Mouse (Mus musculus) limb, embryonic 12.5 days (tissue): Measurements from ENCODE around the gene Ebf3. TPM values are rescaled to one million over a fixed set of nuclear protein-coding genes. Genes with fewer than 3 reads are reported as not detected.

ENCODE experiments used
- ATAC-seq: fragments of 200-750 bp; cut with Nextera tagmentation; 2 replicates; pipeline ENCODE4 v1.8.0; 2017; ENCODE audit warnings: low read depth, moderate TSS enrichment; ENCODE audit not compliant: insufficient number of reproducible peaks, insufficient read depth, low FRiP score, low TSS enrichment
- H3K27ac ChIP-seq: fragments of 300-500 bp; sonication (generic); 2 replicates; pipeline ENCODE4 v1.5.1; 2016; ENCODE audit warnings: mild to moderate bottlenecking, moderate library complexity
- H3K27me3 ChIP-seq: fragments of 300-500 bp; sonication (generic); 2 replicates; pipeline ENCODE4 v1.6.1; 2016; ENCODE audit warnings: mild to moderate bottlenecking, moderate library complexity
- H3K36me3 ChIP-seq: fragments of 300-500 bp; sonication (generic); 2 replicates; pipeline ENCODE4 v1.6.1; 2016; ENCODE audit warnings: mild to moderate bottlenecking, moderate library complexity
- H3K4me1 ChIP-seq: fragments of 300-500 bp; sonication (generic); replicated peaks from 2 replicates; pipeline ENCODE4 v1.6.1; 2016
- H3K4me2 ChIP-seq: fragments of 300-500 bp; sonication (generic); 2 replicates; pipeline ENCODE4 v1.6.1; 2016; ENCODE audit warnings: mild to moderate bottlenecking, moderate library complexity
- H3K4me3 ChIP-seq: fragments of 300-500 bp; sonication (generic); replicated peaks from 2 replicates; pipeline ENCODE4 v1.5.1; 2016; ENCODE audit warnings: mild to moderate bottlenecking
- H3K9ac ChIP-seq: fragments of 300-500 bp; sonication (generic); replicated peaks from 2 replicates; pipeline ENCODE4 v1.6.1; 2016; ENCODE audit warnings: mild to moderate bottlenecking, moderate library complexity
- H3K9me3 ChIP-seq: fragments of 300-500 bp; sonication (generic); 2 replicates; pipeline ENCODE4 v1.6.1; 2016; ENCODE audit warnings: mild to moderate bottlenecking, moderate library complexity
- WGBS: fragments of 180-500 bp; shearing (Covaris S2); methylation state at CpG from one replicate; pipeline ENCODE4 v1.1.7; 2016; 5-methylcytosine and 5-hydroxymethylcytosine counted together
- polyA plus RNA-seq: library from polyadenylated mRNA; unstranded; fragments of >200 nt; fragmentation: Nextera tagmentation; extraction: Ambion mirVana; gene quantifications from 2 replicates; pipeline ENCODE4 v1.2.1, GENCODE M21; 2016

The Ebf3 gene
- polyA plus RNA-seq, 1 experiment from 2014 or later = 17.6 TPM

DNA sequence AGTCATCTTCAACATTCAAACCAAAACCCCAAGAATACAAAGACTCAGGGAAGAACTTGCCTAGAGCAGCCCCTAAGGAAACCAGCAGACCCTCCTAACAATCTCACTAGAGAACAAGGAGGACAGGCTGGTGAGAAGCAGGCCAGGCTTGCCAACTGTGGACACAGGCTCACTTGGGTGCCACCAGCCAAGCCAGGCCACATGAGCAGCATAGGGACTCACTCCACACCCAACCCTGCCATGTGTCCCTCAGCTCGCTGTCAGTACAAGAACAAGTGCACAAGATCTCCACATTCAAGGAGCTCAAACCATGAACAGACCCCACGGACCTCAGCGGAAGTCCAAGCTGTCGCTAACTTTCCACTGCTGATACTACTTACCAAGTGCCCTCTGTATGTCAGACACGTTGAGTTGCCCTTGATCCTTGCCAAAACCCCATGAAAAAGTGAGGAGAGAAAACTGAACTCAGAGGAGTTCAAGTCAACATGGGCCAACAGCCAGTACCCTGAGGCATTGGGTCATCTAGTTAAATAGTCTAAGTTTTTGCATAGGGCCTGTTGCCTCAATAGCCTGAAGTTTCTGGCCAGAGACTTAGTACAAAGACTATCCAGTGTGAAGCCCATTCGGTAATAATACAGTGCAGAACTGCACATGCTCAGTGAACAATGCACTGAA is 91.3 kb downstream of the Ebf3 start:
- Histone ChIP-seq H3K9me3 (no peaks in the 10 kb centered on the region), H3K36me3 (peaks cover 77% of the 10 kb centered on the region), H3K27me3 (0 out of 2 replicates have a peak, but pooled peaks cover 3% of the 10 kb centered on the region), H3K9ac (no peak overlapping the region), H3K4me3 (no peak overlapping the region), H3K27ac (no peak overlapping the region), H3K4me1 (peaks cover 57% of the 10 kb centered on the region), H3K4me2 (no peak overlapping the region)
- 91% methylated on average over 6 of the region's 6 CpGs for WGBS
- no peak for ATAC-seq

DNA sequence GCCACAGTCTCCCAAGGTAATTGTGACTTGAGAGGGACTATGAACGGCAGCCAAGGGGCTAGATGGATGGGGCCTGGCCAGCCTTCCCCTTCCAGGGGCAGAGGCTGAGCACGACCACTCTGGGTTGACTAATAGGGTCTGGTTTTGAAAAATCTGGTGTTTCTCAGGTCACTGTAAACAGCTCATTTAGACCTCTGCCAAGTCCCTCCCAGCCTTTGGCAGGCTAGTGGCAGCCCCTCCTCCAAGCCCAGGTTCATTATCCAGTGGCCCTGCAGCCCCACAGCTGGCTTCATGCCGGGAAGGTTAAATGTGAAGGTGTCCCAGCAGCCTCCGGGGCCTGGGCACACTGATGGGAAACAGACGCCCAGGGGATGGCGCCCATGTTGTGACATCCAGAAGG is 92.6 kb downstream of the Ebf3 start:
- 4% methylated on average over 6 of the region's 6 CpGs for WGBS
- Histone ChIP-seq H3K4me1 (peaks cover 48% of the 10 kb centered on the region), H3K27me3 (0 out of 2 replicates have a peak, but pooled peaks cover 3% of the 10 kb centered on the region), H3K4me2 (peak overlapping the region; percentile 23), H3K9ac (no peak overlapping the region), H3K27ac (peak overlapping the region; percentile 78), H3K9me3 (no peaks in the 10 kb centered on the region), H3K36me3 (peaks cover 73% of the 10 kb centered on the region), H3K4me3 (no peak overlapping the region)
- peak; percentile 89 for ATAC-seq

- Histone ChIP-seq H3K4me1 (peaks cover 40% of the 10 kb centered on the region), H3K9me3 (no peaks in the 10 kb centered on the region), H3K9ac (no peak overlapping the region), H3K27ac (no peak overlapping the region), H3K27me3 (peaks cover 8% of the 10 kb centered on the region; the same call in 1 of the 2 replicates), H3K4me2 (no peak overlapping the region), H3K36me3 (peaks cover 69% of the 10 kb centered on the region), H3K4me3 (no peak overlapping the region)
- WGBS = 82% methylated on average over 4 of the region's 4 CpGs
- ATAC-seq = no peak
Measured at GRCm38 (mm10) chr7:137220436-137220835, 93.8 kb downstream of the Ebf3 start.

- Histone ChIP-seq H3K27me3 (peaks cover 8% of the 10 kb centered on the region; the same call in 1 of the 2 replicates), H3K4me1 (peaks cover 32% of the 10 kb centered on the region), H3K27ac (no peak overlapping the region), H3K36me3 (peaks cover 65% of the 10 kb centered on the region), H3K4me3 (no peak overlapping the region), H3K4me2 (no peak overlapping the region), H3K9me3 (no peaks in the 10 kb centered on the region), H3K9ac (no peak overlapping the region)
- ATAC-seq = no peak
- 86% methylated on average over 12 of the region's 12 CpGs for WGBS
Measured at GRCm38 (mm10) chr7:137218706-137219105, 95.5 kb downstream of the Ebf3 start.

- Histone ChIP-seq H3K4me3 (no peak overlapping the region), H3K9ac (no peak overlapping the region), H3K27me3 (peaks cover 13% of the 10 kb centered on the region), H3K27ac (no peak overlapping the region), H3K4me1 (peaks cover 30% of the 10 kb centered on the region), H3K9me3 (no peaks in the 10 kb centered on the region), H3K36me3 (peaks cover 59% of the 10 kb centered on the region), H3K4me2 (no peak overlapping the region)
- ATAC-seq = no peak
- WGBS = 78% methylated on average over 1 of the region's 1 CpGs
Measured at GRCm38 (mm10) chr7:137213444-137213843, 100.8 kb downstream of the Ebf3 start.

DNA sequence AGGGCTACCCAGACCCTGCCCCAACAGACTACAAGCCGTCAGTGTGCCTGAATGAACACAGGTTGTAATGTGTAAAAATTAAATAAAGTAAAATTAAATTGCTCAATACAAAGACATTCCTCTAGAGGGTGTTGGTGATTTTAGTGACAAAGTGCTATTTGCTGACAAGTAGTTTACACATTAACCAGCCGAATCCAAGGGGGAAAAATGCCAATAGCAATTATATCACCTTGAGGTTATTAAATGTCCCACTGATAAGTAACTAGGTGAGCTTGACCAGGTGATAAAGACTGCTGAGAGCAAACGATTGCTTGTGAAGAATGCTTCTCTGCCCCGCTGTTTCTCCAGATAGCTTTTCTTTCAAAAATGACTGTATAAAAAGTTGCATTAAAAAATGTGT is 102.9 kb downstream of the Ebf3 start:
- peaks cover 20% of the 10 kb centered on the region for H3K27me3 ChIP-seq
- no peak overlapping the region for H3K4me3 ChIP-seq
- H3K9me3 ChIP-seq = no peaks in the 10 kb centered on the region
- no peak overlapping the region for H3K4me2 ChIP-seq
- H3K36me3 ChIP-seq = peaks cover 56% of the 10 kb centered on the region
- no peak for ATAC-seq
- H3K27ac ChIP-seq = no peak overlapping the region
- H3K9ac ChIP-seq = no peak overlapping the region
- WGBS = 30% methylated on average over 4 of the region's 4 CpGs
- peaks cover 50% of the 10 kb centered on the region for H3K4me1 ChIP-seq

GRCm38 (mm10) chr7:137209688-137210345 is 104.4 kb downstream of the Ebf3 start:
- H3K9ac ChIP-seq = no peak overlapping the region
- no peaks in the 10 kb centered on the region for H3K9me3 ChIP-seq
- peaks cover 52% of the 10 kb centered on the region for H3K4me1 ChIP-seq
- H3K27ac ChIP-seq = no peak overlapping the region
- no peak overlapping the region for H3K4me3 ChIP-seq
- H3K4me2 ChIP-seq = no peak overlapping the region
- ATAC-seq = no peak
- H3K36me3 ChIP-seq = peaks cover 61% of the 10 kb centered on the region
- 69% methylated on average over 15 of the region's 15 CpGs for WGBS
- peaks cover 20% of the 10 kb centered on the region for H3K27me3 ChIP-seq

GRCm38 (mm10) chr7:137208556-137208955 is 105.7 kb downstream of the Ebf3 start:
- no peak overlapping the region for H3K9ac ChIP-seq
- H3K4me2 ChIP-seq = no peak overlapping the region
- H3K4me1 ChIP-seq = peaks cover 52% of the 10 kb centered on the region
- 9% methylated on average over 5 of the region's 5 CpGs for WGBS
- H3K9me3 ChIP-seq = no peaks in the 10 kb centered on the region
- no peak overlapping the region for H3K27ac ChIP-seq
- H3K4me3 ChIP-seq = no peak overlapping the region
- peaks cover 59% of the 10 kb centered on the region for H3K36me3 ChIP-seq
- no peak for ATAC-seq
- H3K27me3 ChIP-seq = peaks cover 23% of the 10 kb centered on the region

- peaks cover 55% of the 10 kb centered on the region; the same call in 1 of the 2 replicates for H3K36me3 ChIP-seq
- H3K9me3 ChIP-seq = no peaks in the 10 kb centered on the region
- 33% methylated on average over 21 of the region's 21 CpGs for WGBS
- peaks cover 25% of the 10 kb centered on the region for H3K27me3 ChIP-seq
- peak overlapping the region; percentile 24 for H3K4me2 ChIP-seq
- peak; percentile 64 for ATAC-seq
- H3K4me1 ChIP-seq = peaks cover 48% of the 10 kb centered on the region
- H3K4me3 ChIP-seq = no peak overlapping the region
- no peak overlapping the region for H3K27ac ChIP-seq
- H3K9ac ChIP-seq = no peak overlapping the region
Measured at GRCm38 (mm10) chr7:137206770-137207285, 107.4 kb downstream of the Ebf3 start.

GRCm38 (mm10) chr7:137199533-137199932 is 114.7 kb downstream of the Ebf3 start:
- H3K36me3 ChIP-seq = peaks cover 76% of the 10 kb centered on the region

DNA sequence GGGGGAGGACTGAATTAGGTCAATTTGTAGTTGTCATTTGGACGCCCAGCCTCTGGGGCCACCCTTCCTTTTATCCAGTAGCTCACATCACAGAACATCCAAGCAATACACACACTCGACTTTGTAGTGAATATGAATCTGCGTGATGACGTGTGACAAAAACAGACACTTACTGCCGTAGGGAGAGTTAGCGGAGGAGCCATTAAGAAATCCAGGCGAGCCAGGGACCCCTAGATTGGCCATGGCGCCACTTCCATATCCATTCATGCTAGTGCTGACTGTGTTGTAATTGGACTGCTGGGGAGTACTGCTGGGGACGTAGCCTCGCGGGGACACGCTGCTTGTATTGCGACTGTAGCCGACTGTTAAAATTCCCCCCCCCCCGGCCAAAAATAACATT is 115.3 kb downstream of the Ebf3 start:
- Histone ChIP-seq H3K4me3 (no peak overlapping the region), H3K27me3 (peaks cover 6% of the 10 kb centered on the region; the same call in 1 of the 2 replicates), H3K9ac (no peak overlapping the region), H3K4me2 (no peak overlapping the region), H3K4me1 (no peaks in the 10 kb centered on the region; the same call in 1 of the 2 replicates), H3K36me3 (peaks cover 73% of the 10 kb centered on the region), H3K27ac (no peak overlapping the region), H3K9me3 (no peaks in the 10 kb centered on the region)
- 94% methylated on average over 15 of the region's 15 CpGs for WGBS
- ATAC-seq = no peak

More at GRCm38 (mm10) chr7:137199533-137199932, 114.7 kb downstream of the Ebf3 start:
- Histone ChIP-seq H3K9ac (no peak overlapping the region), H3K4me1 (no peaks in the 10 kb centered on the region; the same call in 1 of the 2 replicates), H3K4me2 (no peak overlapping the region), H3K4me3 (no peak overlapping the region), H3K27me3 (peaks cover 7% of the 10 kb centered on the region; the same call in 1 of the 2 replicates), H3K27ac (no peak overlapping the region), H3K9me3 (no peaks in the 10 kb centered on the region)
- 85% methylated on average over 4 of the region's 4 CpGs for WGBS
- no peak for ATAC-seq
